Mouse (Mus musculus) G1E (cell line): ENCODE data around the gene Sept8. TPM values are rescaled to one million over a fixed set of nuclear protein-coding genes. Genes with fewer than 3 reads are reported as not detected.

Experiments used
- ATAC-seq: 2 replicates; pipeline ENCODE4 v1.8.0; 2016; ENCODE audit warnings: mild to moderate bottlenecking; ENCODE audit not compliant: insufficient number of reproducible peaks, poor library complexity, low FRiP score, severe bottlenecking; ENCODE audit errors: extremely low read depth
- DNase-seq: peaks from one replicate; pipeline ENCODE4 v3.0.0; 2012; ENCODE audit warnings: low spot score
- H3K27me3 ChIP-seq: 2 replicates; pipeline ENCODE4 v1.6.1; 2012; ENCODE audit warnings: mild to moderate bottlenecking, low read length, inconsistent platforms; ENCODE audit not compliant: insufficient read depth
- H3K36me3 ChIP-seq: replicated peaks from 2 replicates; pipeline ENCODE3; 2012; ENCODE audit warnings: mild to moderate bottlenecking, inconsistent platforms
- H3K4me1 ChIP-seq: 2 replicates; pipeline ENCODE4 v1.6.1; 2012; ENCODE audit warnings: low read depth, low read length, inconsistent platforms, mixed read lengths; ENCODE audit not compliant: insufficient read depth
- H3K4me3 ChIP-seq: 2 replicates; pipeline ENCODE4 v1.5.1; 2012; ENCODE audit warnings: low read depth, mild to moderate bottlenecking, inconsistent platforms, low read length, moderate library complexity, mixed read lengths
- H3K9me3 ChIP-seq: replicated peaks from 2 replicates; pipeline ENCODE4 v1.6.1; 2012; ENCODE audit warnings: inconsistent platforms
- CTCF ChIP-seq: IDR thresholded peaks from 2 replicates; pipeline ENCODE4 v1.5.1; 2012; ENCODE audit warnings: low read depth, low read length, inconsistent platforms, mixed read lengths
- GATA1 ChIP-seq: IDR thresholded peaks from 2 replicates; pipeline ENCODE4 v1.6.1; 2012; ENCODE audit warnings: borderline replicate concordance, low read length, inconsistent platforms, mixed read lengths
- GATA2 ChIP-seq: IDR thresholded peaks from 2 replicates; pipeline ENCODE4 v1.6.1; 2012; ENCODE audit warnings: low read depth, low read length, inconsistent platforms, borderline replicate concordance
- POLR2AphosphoS5 ChIP-seq: IDR thresholded peaks from 2 replicates; pipeline ENCODE4 v1.6.1; 2012; ENCODE audit warnings: low read depth, low read length, inconsistent platforms; ENCODE audit not compliant: insufficient replicate concordance
- TAL1 ChIP-seq: conservative IDR thresholded peaks from 2 replicates; pipeline ENCODE4 v1.6.1; 2012; ENCODE audit warnings: low read depth, low read length, inconsistent platforms, mixed read lengths
- polyA plus RNA-seq: library from polyadenylated mRNA; stranded (reverse); fragments of >175 nt; gene quantifications from 2 replicates; pipeline ENCODE4 v1.2.3, GENCODE M21; 2012
- total RNA-seq, 2 experiments: library from RNA; stranded (forward) in 1 of 2; stranded (reverse) in 1 of 2; fragments of 200-1000 nt in 1 of 2; fragments of >200 nt in 1 of 2; fragmentation: Nextera tagmentation in 1 of 2; gene quantifications; 2 replicates each; pipeline ENCODE4 v1.2.3; 2014 to 2017

Sept8 gene
- total and polyA plus RNA-seq, 3 experiments = 124 to 186 (median 172) TPM

- no peaks in the 10 kb centered on the region for H3K27me3 ChIP-seq
- H3K4me1 ChIP-seq = peaks cover 34% of the 10 kb centered on the region
- no peak for TF ChIP-seq POLR2AphosphoS5
- TF ChIP-seq TAL1 = no peak
- TF ChIP-seq CTCF = no peak
- TF ChIP-seq GATA2 = no peak
- TF ChIP-seq GATA1 = no peak
- peaks cover 65% of the 10 kb centered on the region for H3K36me3 ChIP-seq
- ATAC-seq = no peak; the same call in 1 of the 2 replicates
- H3K9me3 ChIP-seq = no peaks in the 10 kb centered on the region
- no peak overlapping the region for H3K4me3 ChIP-seq
- DNase-seq = no peak
These were observed 66.5 kb downstream of the Sept8 start for GRCm38 (mm10) chr11:53585510-53585909.

- no peak for ATAC-seq
- Histone ChIP-seq H3K27me3 (no peaks in the 10 kb centered on the region), H3K4me1 (peaks cover 43% of the 10 kb centered on the region), H3K36me3 (peaks cover 66% of the 10 kb centered on the region), H3K4me3 (no peak overlapping the region), H3K9me3 (no peaks in the 10 kb centered on the region)
- no peak for DNase-seq
- TF ChIP-seq POLR2AphosphoS5 = no peak
- no peak for TF ChIP-seq TAL1
These were observed 69.2 kb downstream of the Sept8 start for GRCm38 (mm10) chr11:53588279-53588678.

- peaks cover 71% of the 10 kb centered on the region for H3K36me3 ChIP-seq
- H3K9me3 ChIP-seq = 0 out of 2 replicates have a peak, but pooled peaks cover 1% of the 10 kb centered on the region
- peak; percentile 87 for TF ChIP-seq CTCF
- no peak for TF ChIP-seq GATA2
- no peak overlapping the region for H3K4me3 ChIP-seq
- H3K4me1 ChIP-seq = peaks cover 37% of the 10 kb centered on the region
- H3K27me3 ChIP-seq = no peaks in the 10 kb centered on the region
- ATAC-seq (no peak), DNase-seq (no peak)
These were observed 71.3 kb downstream of the Sept8 start for GRCm38 (mm10) chr11:53590368-53590768.

- TF ChIP-seq CTCF (no peak), GATA1 (no peak), POLR2AphosphoS5 (no peak), TAL1 (no peak), GATA2 (no peak)
- H3K9me3 ChIP-seq = 0 out of 2 replicates have a peak, but pooled peaks cover 1% of the 10 kb centered on the region
- ATAC-seq = no peak
- H3K4me1 ChIP-seq = peaks cover 31% of the 10 kb centered on the region
- no peaks in the 10 kb centered on the region for H3K27me3 ChIP-seq
- H3K4me3 ChIP-seq = no peak overlapping the region
- no peak for DNase-seq
- peaks cover 71% of the 10 kb centered on the region for H3K36me3 ChIP-seq
These were observed 72.1 kb downstream of the Sept8 start for GRCm38 (mm10) chr11:53591116-53591515.

Other genes with a start within 250 kb of the Sept8 start
- gene Hspa4, start 218.8 kb upstream of the Sept8 start, total RNA-seq (2014; fragmentation: Nextera tagmentation) = 279 and 280 TPM in 2 replicates
- 327 and 391 TPM in 2 replicates for gene Hspa4, start 218.8 kb upstream of the Sept8 start, total RNA-seq (2017)
- gene Hspa4, start 218.8 kb upstream of the Sept8 start, polyA plus RNA-seq = 55.9 and 57.1 TPM in 2 replicates
- gene Zcchc10, start 194.6 kb upstream of the Sept8 start, total RNA-seq (2014; fragmentation: Nextera tagmentation) = 22.6 and 30.5 TPM in 2 replicates
- gene Zcchc10, start 194.6 kb upstream of the Sept8 start, total RNA-seq (2017) = 5.1 and 8.8 TPM in 2 replicates
- gene Zcchc10, start 194.6 kb upstream of the Sept8 start, polyA plus RNA-seq = 2.6 and 2.8 TPM in 2 replicates
- gene Aff4, start 168.4 kb upstream of the Sept8 start, total RNA-seq (2014; fragmentation: Nextera tagmentation) = 246 and 249 TPM in 2 replicates
- 66.4 and 86.2 TPM in 2 replicates for gene Aff4, start 168.4 kb upstream of the Sept8 start, total RNA-seq (2017)
- gene Aff4, start 168.4 kb upstream of the Sept8 start, polyA plus RNA-seq = 3.4 and 4.5 TPM in 2 replicates
- not detected in 2 replicates for gene Leap2, start 96.1 kb upstream of the Sept8 start, total RNA-seq (2014; fragmentation: Nextera tagmentation)
- not detected in 2 replicates for gene Leap2, start 96.1 kb upstream of the Sept8 start, total RNA-seq (2017)
- not detected in 2 replicates for gene Leap2, start 96.1 kb upstream of the Sept8 start, polyA plus RNA-seq
- 63.3 and 67.6 TPM in 2 replicates for gene Uqcrq, start 88.4 kb upstream of the Sept8 start, total RNA-seq (2014; fragmentation: Nextera tagmentation)
- gene Uqcrq, start 88.4 kb upstream of the Sept8 start, total RNA-seq (2017) = 25.6 and 30.4 TPM in 2 replicates
- 167 and 193 TPM in 2 replicates for gene Uqcrq, start 88.4 kb upstream of the Sept8 start, polyA plus RNA-seq
- 1.8 TPM in 1 of 2 replicates, not detected in the other for gene Gdf9, start 88.2 kb upstream of the Sept8 start, total RNA-seq (2014; fragmentation: Nextera tagmentation)
- 0.38 and 1.2 TPM in 2 replicates for gene Gdf9, start 88.2 kb upstream of the Sept8 start, total RNA-seq (2017)
- 0.10 TPM in 1 of 2 replicates, not detected in the other for gene Gdf9, start 88.2 kb upstream of the Sept8 start, polyA plus RNA-seq
- not detected in 2 replicates for gene Gm10447, start 62.1 kb upstream of the Sept8 start, total RNA-seq (2014; fragmentation: Nextera tagmentation)
- not detected in 2 replicates for gene Gm10447, start 62.1 kb upstream of the Sept8 start, total RNA-seq (2017)
- gene Gm10447, start 62.1 kb upstream of the Sept8 start, polyA plus RNA-seq = not detected in 2 replicates
- not detected in 2 replicates for gene Shroom1, start 62.1 kb upstream of the Sept8 start, total RNA-seq (2014; fragmentation: Nextera tagmentation)
- 0.11 TPM in 1 of 2 replicates, not detected in the other for gene Shroom1, start 62.1 kb upstream of the Sept8 start, total RNA-seq (2017)
- gene Shroom1, start 62.1 kb upstream of the Sept8 start, polyA plus RNA-seq = not detected in 2 replicates
- not detected in 2 replicates for gene Gm9837, start 48.8 kb upstream of the Sept8 start, total RNA-seq (2014; fragmentation: Nextera tagmentation)
- 0.16 TPM in 1 of 2 replicates, not detected in the other for gene Gm9837, start 48.8 kb upstream of the Sept8 start, total RNA-seq (2017)
- not detected in 2 replicates for gene Gm9837, start 48.8 kb upstream of the Sept8 start, polyA plus RNA-seq
- not detected in 2 replicates for gene Gm9945, start 39.1 kb upstream of the Sept8 start, total RNA-seq (2014; fragmentation: Nextera tagmentation)
- gene Gm9945, start 39.1 kb upstream of the Sept8 start, total RNA-seq (2017) = 0.29 and 0.76 TPM in 2 replicates
- 0.27 TPM in 1 of 2 replicates, not detected in the other for gene Gm9945, start 39.1 kb upstream of the Sept8 start, polyA plus RNA-seq
- 6.8 TPM in 2 replicates for gene Sowaha, start 39.0 kb upstream of the Sept8 start, total RNA-seq (2014; fragmentation: Nextera tagmentation)
- 2.1 and 3.0 TPM in 2 replicates for gene Sowaha, start 39.0 kb upstream of the Sept8 start, total RNA-seq (2017)
- 4.9 and 6.1 TPM in 2 replicates for gene Sowaha, start 39.0 kb upstream of the Sept8 start, polyA plus RNA-seq
- gene Kif3a, start 48.1 kb downstream of the Sept8 start, total RNA-seq (2014; fragmentation: Nextera tagmentation) = 20.2 and 22.3 TPM in 2 replicates
- gene Kif3a, start 48.1 kb downstream of the Sept8 start, total RNA-seq (2017) = 25.7 and 27.5 TPM in 2 replicates
- gene Kif3a, start 48.1 kb downstream of the Sept8 start, polyA plus RNA-seq = 11.2 and 12.0 TPM in 2 replicates
- 35.8 and 40.6 TPM in 2 replicates for gene Il4, start 99.4 kb downstream of the Sept8 start, total RNA-seq (2014; fragmentation: Nextera tagmentation)
- 87.7 and 99.1 TPM in 2 replicates for gene Il4, start 99.4 kb downstream of the Sept8 start, total RNA-seq (2017)
- 0.43 and 1.0 TPM in 2 replicates for gene Il4, start 99.4 kb downstream of the Sept8 start, polyA plus RNA-seq
- gene Il13, start 115.4 kb downstream of the Sept8 start, total RNA-seq (2014; fragmentation: Nextera tagmentation) = 0.63 TPM in 1 of 2 replicates, not detected in the other
- gene Il13, start 115.4 kb downstream of the Sept8 start, total RNA-seq (2017) = 3.2 and 4.7 TPM in 2 replicates
- not detected in 2 replicates for gene Il13, start 115.4 kb downstream of the Sept8 start, polyA plus RNA-seq
- gene Rad50, start 188.1 kb downstream of the Sept8 start, total RNA-seq (2014; fragmentation: Nextera tagmentation) = 92.4 and 104 TPM in 2 replicates
- 73.7 and 97.2 TPM in 2 replicates for gene Rad50, start 188.1 kb downstream of the Sept8 start, total RNA-seq (2017)
- 13.7 and 16.4 TPM in 2 replicates for gene Rad50, start 188.1 kb downstream of the Sept8 start, polyA plus RNA-seq
- gene Il5, start 201.5 kb downstream of the Sept8 start, total RNA-seq (2014; fragmentation: Nextera tagmentation) = not detected in 2 replicates
- 0.11 TPM in 1 of 2 replicates, not detected in the other for gene Il5, start 201.5 kb downstream of the Sept8 start, total RNA-seq (2017)
- gene Il5, start 201.5 kb downstream of the Sept8 start, polyA plus RNA-seq = not detected in 2 replicates